Mouse (Mus musculus): ENCODE data around the gene Copg2. TPM values are rescaled to one million over a fixed set of nuclear protein-coding genes. Genes with fewer than 3 reads are reported as not detected.
A peak's percentile ranks its signal among the peaks of the same experiment; 100 is the strongest.

Copg2 gene
- polyA plus RNA-seq, 1 experiment from 2014 or later, result 31.0 TPM

GRCm38 (mm10) chr6:30732571-30733130 is 163.9 kb downstream of the Copg2 start:
- no peaks in the 10 kb centered on the region for H3K36me3 ChIP-seq (ENCODE audit: control insufficient read depth, insufficient read depth, low read length)
- H3K4me1 ChIP-seq (ENCODE audit: control insufficient read depth in 2 of 2, insufficient read depth in 2 of 2, low read length in 2 of 2), result peaks cover 10 to 14% of the 10 kb centered on the region in 2 experiments; a peak in 3 of 4 replicates
- ATAC-seq (ENCODE audit: insufficient number of reproducible peaks, insufficient read depth, low FRiP score, low read depth), result no peak
- no peak overlapping the region for H3K4me2 ChIP-seq (ENCODE audit: low read length)
- H3K27ac ChIP-seq (replicated peaks in 1 of 2; ENCODE audit: control insufficient read depth in 1 of 2, insufficient read depth in 1 of 2, low read depth in 2 of 2, low read length in 2 of 2), result no peak overlapping the region
- 52% methylated on average over 18 of the region's 18 CpGs for WGBS
- no peak overlapping the region for H3K9ac ChIP-seq (ENCODE audit: low read length)
- H3K9me3 ChIP-seq (ENCODE audit: control insufficient read depth, low read length), result peaks cover 23% of the 10 kb centered on the region
- H3K27me3 ChIP-seq (ENCODE audit: control insufficient read depth, insufficient read depth, low read length), result no peaks in the 10 kb centered on the region
- H3K4me3 ChIP-seq (ENCODE audit: control insufficient read depth in 1 of 2, insufficient read depth in 1 of 2, low read depth in 1 of 2, low read length in 2 of 2), result no peak overlapping the region

- Histone ChIP-seq H3K4me1 (ENCODE audit: control insufficient read depth in 2 of 2, insufficient read depth in 2 of 2, low read length in 2 of 2) (peaks cover 10 to 14% of the 10 kb centered on the region in 2 experiments; a peak in 3 of 4 replicates), H3K4me2 (ENCODE audit: low read length) (no peak overlapping the region), H3K9ac (ENCODE audit: low read length) (no peak overlapping the region), H3K36me3 (ENCODE audit: control insufficient read depth, insufficient read depth, low read length) (no peaks in the 10 kb centered on the region), H3K9me3 (ENCODE audit: control insufficient read depth, low read length) (peaks cover 3% of the 10 kb centered on the region; the same call in 1 of the 2 replicates), H3K27me3 (ENCODE audit: control insufficient read depth, insufficient read depth, low read length) (no peaks in the 10 kb centered on the region), H3K27ac (replicated peaks in 1 of 2; ENCODE audit: control insufficient read depth in 1 of 2, insufficient read depth in 1 of 2, low read depth in 2 of 2, low read length in 2 of 2) (peak overlapping the region in 1 of 2 experiments; percentile 47; a peak in 1 of 4 replicates), H3K4me3 (ENCODE audit: control insufficient read depth in 1 of 2, insufficient read depth in 1 of 2, low read depth in 1 of 2, low read length in 2 of 2) (no peak overlapping the region)
- no peak for ATAC-seq (ENCODE audit: insufficient number of reproducible peaks, insufficient read depth, low FRiP score, low read depth)
- WGBS, result 63% methylated on average over 12 of the region's 12 CpGs
These were observed 166.2 kb downstream of the Copg2 start for GRCm38 (mm10) chr6:30730301-30730971.

- 49% methylated on average over 7 of the region's 7 CpGs for WGBS
- no peak within 1 kb of the TSS for H3K27ac ChIP-seq (replicated peaks in 1 of 2; ENCODE audit: control insufficient read depth in 1 of 2, insufficient read depth in 1 of 2, low read depth in 2 of 2, low read length in 2 of 2)
- no peaks in the 10 kb centered on the region for H3K27me3 ChIP-seq (ENCODE audit: control insufficient read depth, insufficient read depth, low read length)
- H3K9ac ChIP-seq (ENCODE audit: low read length), result peak within 1 kb of the TSS; percentile 21; the same call in 1 of the 2 replicates
- H3K36me3 ChIP-seq (ENCODE audit: control insufficient read depth, insufficient read depth, low read length), result no peaks in the 10 kb centered on the region
- peaks cover 3 to 7% of the 10 kb centered on the region in 2 experiments for H3K4me1 ChIP-seq (ENCODE audit: control insufficient read depth in 2 of 2, insufficient read depth in 2 of 2, low read length in 2 of 2)
- no peak for ATAC-seq (ENCODE audit: insufficient number of reproducible peaks, insufficient read depth, low FRiP score, low read depth)
- no peak within 1 kb of the TSS for H3K4me3 ChIP-seq (ENCODE audit: control insufficient read depth in 1 of 2, insufficient read depth in 1 of 2, low read depth in 1 of 2, low read length in 2 of 2)
- H3K9me3 ChIP-seq (ENCODE audit: control insufficient read depth, low read length), result no peaks in the 10 kb centered on the region
- H3K4me2 ChIP-seq (ENCODE audit: low read length), result no peak within 1 kb of the TSS
These were observed 173.3 kb downstream of the Copg2 start, which contains the start of gene Mest for GRCm38 (mm10) chr6:30723331-30723730. Mest (plus strand) TSS chr6:30723547.

- WGBS, result 83% methylated on average over 4 of the region's 4 CpGs
- Histone ChIP-seq H3K36me3 (ENCODE audit: control insufficient read depth, insufficient read depth, low read length) (no peaks in the 10 kb centered on the region), H3K4me2 (ENCODE audit: low read length) (no peak overlapping the region), H3K9me3 (ENCODE audit: control insufficient read depth, low read length) (no peaks in the 10 kb centered on the region), H3K27ac (replicated peaks in 1 of 2; ENCODE audit: control insufficient read depth in 1 of 2, insufficient read depth in 1 of 2, low read depth in 2 of 2, low read length in 2 of 2) (no peak overlapping the region), H3K4me3 (ENCODE audit: control insufficient read depth in 1 of 2, insufficient read depth in 1 of 2, low read depth in 1 of 2, low read length in 2 of 2) (no peak overlapping the region), H3K4me1 (ENCODE audit: control insufficient read depth in 2 of 2, insufficient read depth in 2 of 2, low read length in 2 of 2) (peaks cover 3 to 7% of the 10 kb centered on the region in 2 experiments), H3K9ac (ENCODE audit: low read length) (no peak overlapping the region), H3K27me3 (ENCODE audit: control insufficient read depth, insufficient read depth, low read length) (no peaks in the 10 kb centered on the region)
- no peak for ATAC-seq (ENCODE audit: insufficient number of reproducible peaks, insufficient read depth, low FRiP score, low read depth)
These were observed 174.0 kb downstream of the Copg2 start for GRCm38 (mm10) chr6:30722385-30723164.

GRCm38 (mm10) chr6:30716796-30717195 is 179.8 kb downstream of the Copg2 start:
- H3K4me2 ChIP-seq (ENCODE audit: low read length), result no peak overlapping the region
- no peak overlapping the region; a peak in 1 of 4 replicates for H3K27ac ChIP-seq (replicated peaks in 1 of 2; ENCODE audit: control insufficient read depth in 1 of 2, insufficient read depth in 1 of 2, low read depth in 2 of 2, low read length in 2 of 2)
- no peaks in the 10 kb centered on the region for H3K9me3 ChIP-seq (ENCODE audit: control insufficient read depth, low read length)
- 82% methylated on average over 7 of the region's 7 CpGs for WGBS
- peaks cover 0 to 2% of the 10 kb centered on the region in 2 experiments; a peak in 1 of 4 replicates for H3K4me1 ChIP-seq (ENCODE audit: control insufficient read depth in 2 of 2, insufficient read depth in 2 of 2, low read length in 2 of 2)
- no peak overlapping the region for H3K9ac ChIP-seq (ENCODE audit: low read length)
- no peak for ATAC-seq (ENCODE audit: insufficient number of reproducible peaks, insufficient read depth, low FRiP score, low read depth)
- no peak overlapping the region for H3K4me3 ChIP-seq (ENCODE audit: control insufficient read depth in 1 of 2, insufficient read depth in 1 of 2, low read depth in 1 of 2, low read length in 2 of 2)
- H3K27me3 ChIP-seq (ENCODE audit: control insufficient read depth, insufficient read depth, low read length), result no peaks in the 10 kb centered on the region
- no peaks in the 10 kb centered on the region for H3K36me3 ChIP-seq (ENCODE audit: control insufficient read depth, insufficient read depth, low read length)

- H3K9me3 ChIP-seq (ENCODE audit: control insufficient read depth, low read length), result no peaks in the 10 kb centered on the region
- H3K27me3 ChIP-seq (ENCODE audit: control insufficient read depth, insufficient read depth, low read length), result no peaks in the 10 kb centered on the region
- H3K4me1 ChIP-seq (ENCODE audit: control insufficient read depth in 2 of 2, insufficient read depth in 2 of 2, low read length in 2 of 2), result peaks cover 0 to 8% of the 10 kb centered on the region in 2 experiments; a peak in 3 of 4 replicates
- no peak overlapping the region for H3K4me2 ChIP-seq (ENCODE audit: low read length)
- no peaks in the 10 kb centered on the region for H3K36me3 ChIP-seq (ENCODE audit: control insufficient read depth, insufficient read depth, low read length)
- 83% methylated on average over 5 of the region's 5 CpGs for WGBS
- ATAC-seq (ENCODE audit: insufficient number of reproducible peaks, insufficient read depth, low FRiP score, low read depth), result no peak
- H3K27ac ChIP-seq (replicated peaks in 1 of 2; ENCODE audit: control insufficient read depth in 1 of 2, insufficient read depth in 1 of 2, low read depth in 2 of 2, low read length in 2 of 2), result no peak overlapping the region
- H3K4me3 ChIP-seq (ENCODE audit: control insufficient read depth in 1 of 2, insufficient read depth in 1 of 2, low read depth in 1 of 2, low read length in 2 of 2), result no peak overlapping the region
- H3K9ac ChIP-seq (ENCODE audit: low read length), result no peak overlapping the region
These were observed 181.6 kb downstream of the Copg2 start for GRCm38 (mm10) chr6:30714891-30715471.

- Histone ChIP-seq H3K9ac (ENCODE audit: low read length) (no peak overlapping the region), H3K9me3 (ENCODE audit: control insufficient read depth, low read length) (no peaks in the 10 kb centered on the region), H3K4me1 (ENCODE audit: control insufficient read depth in 2 of 2, insufficient read depth in 2 of 2, low read length in 2 of 2) (peaks cover 0 to 8% of the 10 kb centered on the region in 2 experiments; a peak in 3 of 4 replicates), H3K4me3 (ENCODE audit: control insufficient read depth in 1 of 2, insufficient read depth in 1 of 2, low read depth in 1 of 2, low read length in 2 of 2) (no peak overlapping the region), H3K27ac (replicated peaks in 1 of 2; ENCODE audit: control insufficient read depth in 1 of 2, insufficient read depth in 1 of 2, low read depth in 2 of 2, low read length in 2 of 2) (peak overlapping the region in 1 of 2 experiments; percentile 53; a peak in 1 of 4 replicates), H3K27me3 (ENCODE audit: control insufficient read depth, insufficient read depth, low read length) (no peaks in the 10 kb centered on the region), H3K4me2 (ENCODE audit: low read length) (no peak overlapping the region), H3K36me3 (ENCODE audit: control insufficient read depth, insufficient read depth, low read length) (no peaks in the 10 kb centered on the region)
- no peak for ATAC-seq (ENCODE audit: insufficient number of reproducible peaks, insufficient read depth, low FRiP score, low read depth)
- 91% methylated on average over 11 of the region's 11 CpGs for WGBS
These were observed 182.7 kb downstream of the Copg2 start for GRCm38 (mm10) chr6:30713896-30714295.

All from heart, embryonic 14.5 days (tissue).